Mouse (Mus musculus) mouse trophoblast stem cell (cell line): Measurements from ENCODE around the gene Edaradd.

ENCODE experiments used
- in situ Hi-C, 2 experiments: fragments of 300-500 bp; cut with MseI, MboI; formaldehyde crosslinking; loops; 2 replicates in 1 of 2; 3 replicates in 1 of 2; pipeline ENCODE4 v1.15.1; 2025

The Edaradd gene

DNA sequence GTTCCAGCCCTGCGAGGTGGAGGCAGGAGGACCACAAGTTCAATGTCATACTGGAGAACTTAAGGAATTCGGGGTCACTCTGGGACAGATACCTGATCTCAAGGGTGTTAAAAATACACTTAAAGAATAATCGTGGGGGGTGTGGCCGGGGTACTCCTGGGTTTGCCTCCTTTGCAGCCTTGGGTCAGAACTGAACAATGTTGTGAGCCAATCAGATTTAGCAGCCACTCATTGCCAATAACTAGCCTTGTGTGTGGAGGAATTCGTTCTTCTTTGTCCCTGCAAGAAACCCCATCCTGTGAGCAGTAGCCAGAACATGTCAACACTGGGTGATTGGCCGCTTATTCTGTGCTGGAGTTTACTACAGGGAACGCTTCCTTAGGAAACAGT lies 58.5 kb downstream of the Edaradd start:
- in situ Hi-C loops = no loop called here

GRCm38 (mm10) chr13:12460881-12461729 lies 59.1 kb downstream of the Edaradd start:
- in situ Hi-C loops = no loop called here

- in situ Hi-C loops = no loop called here
Measured at GRCm38 (mm10) chr13:12460443-12460842, 59.8 kb downstream of the Edaradd start.

DNA sequence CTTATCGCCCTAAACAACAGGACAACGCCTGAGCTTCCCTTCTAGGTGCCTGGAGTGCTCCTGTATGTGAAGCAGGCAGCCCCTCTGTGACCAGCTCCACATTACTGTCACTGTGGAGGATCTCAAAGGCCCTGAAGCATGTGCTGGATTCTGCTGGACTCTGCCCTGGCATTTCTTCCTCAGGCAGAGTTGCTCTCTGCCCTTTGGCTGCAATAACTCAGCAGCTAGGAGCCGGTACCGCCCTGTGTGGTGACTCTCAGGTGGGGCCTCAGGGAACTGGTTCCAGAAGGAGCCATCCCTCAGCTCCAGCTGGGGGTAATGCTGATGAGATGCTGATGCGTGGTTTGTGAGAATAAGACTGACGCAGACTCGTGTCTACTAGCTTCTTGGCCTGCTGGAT lies 63.5 kb downstream of the Edaradd start:
- in situ Hi-C loops = no loop called here

DNA sequence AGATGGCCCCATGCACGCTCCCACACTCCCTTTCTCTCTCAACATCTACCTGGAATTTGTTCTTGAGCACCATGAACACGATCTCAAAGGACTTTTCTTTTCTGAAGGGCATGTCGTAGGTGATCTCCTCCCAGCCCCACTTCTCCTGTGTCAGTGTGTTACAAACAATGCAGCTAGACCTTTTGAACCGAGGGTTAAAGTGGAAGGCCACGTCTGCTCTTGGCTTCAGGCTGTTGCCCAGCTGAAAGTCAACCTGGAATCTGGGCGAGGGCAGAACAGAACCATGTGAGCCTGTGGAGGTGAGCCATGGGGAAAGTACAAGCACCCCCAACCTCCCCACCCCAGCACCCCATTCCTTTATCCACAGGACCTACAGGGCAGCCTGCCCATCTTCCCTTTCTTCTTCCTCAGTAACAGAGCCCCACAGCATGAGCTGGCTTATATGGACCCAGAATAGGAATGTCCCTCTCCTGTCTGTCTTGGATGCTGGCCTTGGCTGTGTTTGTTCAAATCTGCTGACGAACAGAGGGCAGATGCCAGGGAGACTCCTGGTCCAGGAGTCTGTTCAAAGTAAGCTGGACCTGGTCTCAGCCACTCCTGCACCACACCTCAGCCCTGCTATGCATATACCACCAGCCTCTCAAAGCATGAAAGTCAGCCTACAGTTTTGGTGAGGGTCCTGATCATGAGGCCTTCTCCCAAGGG lies 65.4 kb downstream of the Edaradd start:
- in situ Hi-C loops = no loop called here

DNA sequence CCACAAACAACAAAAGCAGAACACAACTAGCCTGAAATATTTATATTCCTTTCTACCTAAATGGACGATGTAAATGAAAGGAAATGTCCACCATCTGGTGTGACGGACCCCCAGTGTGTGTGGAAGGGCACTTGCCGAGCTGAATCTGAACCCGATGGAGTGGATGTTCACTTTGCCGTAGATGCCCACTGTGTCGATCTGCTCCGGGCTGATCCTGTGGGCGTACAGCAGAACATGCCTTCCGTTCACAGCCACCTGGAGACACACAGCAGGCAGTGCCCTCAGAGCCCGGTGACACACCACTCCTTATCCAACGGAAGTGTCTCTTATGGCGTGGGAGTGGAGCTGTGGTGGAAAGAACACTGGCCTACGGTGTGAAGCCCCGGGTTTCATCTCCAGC lies 67.1 kb downstream of the Edaradd start:
- in situ Hi-C loops = no loop called here

DNA sequence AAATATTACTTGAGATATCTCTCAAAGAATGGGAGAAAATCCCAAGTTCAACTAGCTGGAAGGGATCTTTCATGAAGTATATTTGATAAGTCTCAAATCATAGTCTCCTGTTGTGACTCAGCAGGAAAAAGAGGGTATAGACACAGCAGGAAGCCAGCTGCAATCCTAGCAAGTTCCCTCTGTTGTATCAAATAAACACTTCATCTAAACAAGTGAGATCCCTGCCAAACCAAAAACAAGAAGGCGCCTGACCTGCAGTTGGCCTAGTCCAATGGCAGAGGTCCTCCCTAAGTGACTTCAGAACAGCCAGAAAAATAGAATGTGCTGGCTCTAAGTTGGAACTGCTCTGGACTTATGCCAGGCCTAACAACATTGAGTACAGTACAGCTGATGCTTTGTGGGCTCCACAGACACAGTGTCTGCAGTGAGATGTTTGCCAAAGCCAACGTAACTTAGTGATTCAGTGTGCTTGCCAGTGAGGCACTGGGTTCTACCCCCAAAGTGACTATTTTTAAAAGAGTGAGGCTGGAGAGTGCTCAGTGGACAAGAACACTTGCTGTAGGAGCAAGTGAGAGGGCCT lies 78.1 kb downstream of the Edaradd start:
- in situ Hi-C loops = no loop called here

- in situ Hi-C loops = no loop called here
Measured at GRCm38 (mm10) chr13:12440813-12441212, 79.4 kb downstream of the Edaradd start.

GRCm38 (mm10) chr13:12439586-12439985 lies 80.7 kb downstream of the Edaradd start:
- in situ Hi-C loops = no loop called here

DNA sequence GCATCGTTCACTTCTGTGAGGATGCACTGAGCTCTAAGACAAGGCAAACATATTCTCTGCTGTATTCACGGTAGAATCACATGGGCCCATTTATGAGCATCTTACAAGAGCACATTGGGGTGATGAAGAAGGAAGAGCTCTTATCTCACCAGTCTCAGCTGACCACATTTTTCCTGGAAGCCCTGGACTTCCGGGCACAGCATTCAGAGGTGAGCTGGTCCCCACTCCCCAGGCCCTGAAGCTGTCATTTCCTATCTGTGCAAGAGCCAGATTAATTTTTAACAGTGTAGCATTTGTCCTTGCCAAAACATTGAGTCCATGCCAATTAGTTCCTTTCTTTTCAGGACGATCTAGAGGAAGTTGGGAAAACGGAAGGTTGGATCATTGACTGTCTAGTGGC lies 86.4 kb downstream of the Edaradd start:
- in situ Hi-C loops = no loop called here

DNA sequence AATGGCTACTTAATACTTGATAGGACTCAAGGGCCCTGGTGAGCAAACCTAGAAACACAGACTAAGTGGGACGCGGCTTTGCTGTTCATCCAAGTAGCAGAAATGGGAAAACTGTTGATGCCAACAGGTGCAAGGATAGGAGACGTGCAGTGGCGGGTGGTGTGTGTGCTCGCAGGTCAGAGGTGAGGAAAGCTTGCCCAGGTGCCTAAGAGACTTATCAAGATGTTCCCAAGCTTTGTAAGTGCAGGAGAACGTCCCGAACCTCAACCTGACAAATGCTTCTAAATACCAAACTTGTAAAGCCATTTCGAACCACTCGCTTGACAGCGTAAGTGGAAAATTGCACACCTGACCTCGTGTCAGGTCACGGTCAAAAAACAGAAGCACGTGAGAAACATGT lies 91.7 kb downstream of the Edaradd start:
- in situ Hi-C loops = no loop called here
